Mouse (Mus musculus) adrenal gland, postnatal 25 days (tissue): ENCODE data around the gene Nup43. TPM values are rescaled to one million over a fixed set of nuclear protein-coding genes. Genes with fewer than 3 reads are reported as not detected.

ENCODE experiments used
- DNase-seq: peaks from one replicate; pipeline ENCODE4 v3.0.0; 2021; ENCODE audit warnings: mixed read lengths
- total RNA-seq: library from RNA; stranded (reverse); gene quantifications from 2 replicates; pipeline ENCODE4 v1.2.3, GENCODE M21; 2021

Gene Nup43
- total RNA-seq, 1 experiment from 2014 or later, result 12.0 TPM

DNA sequence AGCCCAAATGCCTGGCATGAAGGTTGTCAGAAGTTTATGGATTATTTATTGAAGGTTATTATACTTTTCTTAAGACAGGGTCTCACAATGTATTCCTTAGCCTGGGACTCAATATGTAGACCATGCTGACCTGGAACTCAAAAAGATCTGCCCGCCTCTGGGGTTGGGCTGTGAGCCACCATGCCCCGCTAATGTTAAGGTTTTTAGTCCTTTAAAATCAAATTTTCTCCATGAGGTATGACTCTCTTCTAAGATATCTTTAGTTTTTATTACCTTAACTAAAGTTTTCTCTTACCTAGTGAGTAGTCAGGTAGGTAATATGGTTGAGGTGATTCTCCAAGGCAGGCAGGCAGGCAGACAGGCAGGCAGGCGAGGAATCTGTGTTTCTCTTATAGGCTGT, 14.9 kb downstream of the Nup43 start:
- DNase-seq, result no peak

DNA sequence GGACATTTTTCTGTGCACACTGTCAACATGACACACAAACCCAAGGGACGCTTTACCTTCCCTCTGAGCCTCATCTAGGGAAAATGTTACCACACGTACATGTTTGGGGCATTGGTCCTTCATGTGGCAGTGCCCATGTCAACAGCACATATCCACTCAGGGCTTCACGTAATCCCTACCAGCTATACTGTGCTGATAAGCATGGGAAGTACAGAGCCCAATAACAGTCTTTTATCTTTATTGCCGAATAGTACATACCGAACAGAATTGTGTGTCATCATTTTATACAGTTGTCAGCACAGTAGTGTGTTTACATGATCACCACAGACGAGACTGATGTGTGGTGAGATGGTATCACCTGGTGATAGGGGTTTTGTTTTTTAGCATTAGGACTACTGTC, 19.6 kb downstream of the Nup43 start:
- no peak for DNase-seq

DNA sequence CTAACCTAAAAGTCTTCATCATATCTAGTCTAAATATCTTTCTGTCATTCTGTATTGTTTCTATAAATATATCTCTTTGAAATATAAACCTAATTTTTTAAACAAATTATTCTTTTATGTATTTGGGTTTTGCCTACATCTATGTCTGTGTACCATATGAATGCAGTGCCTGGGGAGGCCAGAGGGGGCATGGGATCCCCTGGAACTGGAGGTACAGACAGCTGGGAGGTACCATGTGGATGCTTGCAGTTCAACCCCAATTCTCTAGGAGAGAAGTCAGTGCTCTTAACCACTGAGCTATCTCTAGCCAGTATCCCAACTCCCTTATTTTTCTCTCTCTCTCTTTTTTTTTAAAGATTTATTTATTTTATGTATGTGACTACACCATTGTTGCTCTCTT, 28.0 kb downstream of the Nup43 start:
- DNase-seq, result no peak

DNA sequence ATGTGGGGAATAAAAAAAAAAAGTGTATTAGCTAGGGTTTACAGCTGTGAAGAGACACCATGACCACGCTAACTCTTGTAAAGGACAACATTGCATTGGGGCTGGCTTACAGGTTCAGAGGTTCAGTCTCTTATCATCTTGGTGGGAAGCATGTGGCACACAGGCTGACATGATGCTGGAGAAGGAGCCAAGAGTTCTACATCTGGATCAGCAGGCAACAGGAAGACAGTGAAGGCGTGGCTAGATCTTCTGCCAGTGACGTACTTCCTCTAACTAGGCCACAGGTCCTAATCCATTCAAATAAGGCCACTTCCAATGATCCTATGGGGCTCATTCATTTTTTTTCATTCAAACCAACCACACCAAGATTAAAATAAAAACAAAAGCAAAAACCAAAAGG, 32.8 kb downstream of the Nup43 start:
- DNase-seq, result no peak

DNA sequence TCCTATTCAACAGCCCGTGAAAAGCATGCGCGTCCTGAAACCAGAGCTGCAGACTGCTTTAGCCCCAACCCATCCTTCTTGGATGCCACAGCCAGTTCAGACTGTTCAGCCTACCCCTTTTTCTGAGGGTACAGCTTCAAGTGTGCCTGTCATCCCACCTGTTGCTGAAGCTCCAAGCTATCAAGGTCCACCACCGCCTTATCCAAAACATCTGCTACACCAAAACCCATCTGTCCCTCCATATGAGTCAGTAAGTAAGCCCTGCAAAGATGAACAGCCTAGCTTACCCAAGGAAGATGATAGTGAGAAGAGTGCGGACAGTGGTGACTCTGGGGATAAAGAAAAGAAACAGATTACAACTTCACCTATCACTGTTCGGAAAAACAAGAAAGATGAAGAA, 35.3 kb downstream of the Nup43 start:
- DNase-seq, result no peak

DNA sequence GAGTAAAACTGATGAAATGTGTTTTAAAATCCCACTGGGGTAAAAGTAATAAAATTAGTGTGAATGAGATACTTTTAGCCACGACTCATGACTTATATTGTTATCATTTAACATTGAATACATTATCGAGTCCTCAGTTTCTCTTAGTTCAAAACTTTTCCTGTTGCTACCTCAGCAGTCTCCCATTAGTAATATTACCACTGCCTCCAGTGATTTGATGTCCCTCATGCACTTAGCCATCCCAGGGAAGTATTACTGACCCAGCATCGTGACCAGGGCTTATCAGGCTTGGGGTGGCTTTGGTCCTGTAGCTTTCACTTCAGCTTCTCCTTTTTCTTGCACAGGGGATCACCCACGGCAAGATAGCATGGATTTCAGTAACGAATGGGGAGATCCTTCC, 42.8 kb downstream of the Nup43 start:
- no peak for DNase-seq

DNA sequence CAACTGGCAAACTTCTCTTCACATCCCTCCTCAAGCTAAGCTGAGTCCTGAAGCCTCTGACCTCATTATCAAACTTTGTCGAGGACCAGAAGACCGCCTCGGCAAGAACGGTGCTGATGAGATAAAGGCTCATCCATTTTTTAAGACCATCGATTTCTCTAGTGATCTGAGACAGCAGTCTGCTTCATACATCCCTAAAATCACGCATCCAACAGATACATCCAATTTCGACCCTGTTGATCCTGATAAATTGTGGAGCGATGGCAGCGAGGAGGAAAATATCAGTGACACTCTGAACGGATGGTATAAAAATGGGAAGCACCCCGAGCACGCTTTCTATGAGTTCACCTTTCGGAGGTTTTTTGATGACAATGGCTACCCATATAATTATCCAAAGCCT, 45.2 kb downstream of the Nup43 start:
- no peak for DNase-seq

DNA sequence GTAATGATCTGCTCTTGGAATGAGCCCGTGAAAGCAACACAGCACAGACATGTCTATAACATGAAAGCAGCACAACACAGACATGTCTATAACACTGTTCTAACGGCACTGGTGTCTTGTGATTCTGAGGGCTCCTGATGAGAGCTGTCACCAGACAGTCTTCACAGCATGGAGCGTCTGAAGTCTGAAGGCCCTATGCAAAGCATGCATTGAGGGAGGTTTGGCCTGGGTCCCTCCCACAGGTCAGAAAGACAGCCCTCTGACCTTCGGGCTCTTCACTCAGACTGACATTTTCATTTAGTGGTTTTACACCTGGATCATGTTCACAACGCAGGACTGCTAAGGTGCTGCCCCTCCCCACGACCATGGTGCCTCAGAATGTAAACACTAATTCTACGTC, 47.8 kb downstream of the Nup43 start:
- DNase-seq, result no peak

DNA sequence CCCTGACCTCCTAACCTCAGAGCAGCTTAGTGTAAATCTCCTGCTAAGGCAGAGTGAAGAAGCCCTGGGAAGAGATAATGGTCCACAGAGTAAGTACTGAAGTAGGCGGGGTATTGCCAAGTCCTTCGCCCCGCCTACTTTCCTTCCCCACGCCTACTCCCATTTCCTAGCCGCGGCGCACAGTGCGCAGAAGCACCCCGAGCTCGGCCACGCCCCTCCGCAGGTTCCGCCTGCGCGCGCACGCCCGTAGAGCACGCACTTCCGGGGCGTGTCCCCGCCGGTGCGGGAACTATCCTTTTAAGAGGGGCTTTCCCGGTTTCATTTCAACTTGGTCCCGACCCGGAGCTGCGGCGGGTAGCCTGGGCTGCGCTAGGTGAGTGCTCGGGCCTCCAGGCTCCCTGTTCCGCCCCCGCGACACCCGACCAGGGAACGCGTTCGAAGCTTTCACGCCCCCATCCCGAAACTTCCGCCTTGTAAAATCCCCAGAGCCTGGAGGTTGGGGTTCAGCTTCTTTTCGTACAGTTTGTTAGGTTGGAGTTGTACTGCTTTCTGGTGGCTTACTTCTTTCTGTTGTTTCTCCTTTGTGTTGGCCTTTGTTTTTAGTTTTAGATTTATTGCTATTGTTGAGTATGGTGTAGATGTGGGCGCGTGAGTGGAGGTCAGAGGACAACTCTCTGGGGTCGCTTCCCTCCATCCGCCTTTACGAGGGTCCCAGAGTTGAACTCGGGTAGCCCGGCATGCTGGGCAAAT, 58.6 kb downstream of the Nup43 start, which contains the start of gene Katna1:
Gene Katna1, plus strand, starts transcription at position 250 of the 750 bp plus-strand sequence.
- DNase-seq, result peak; percentile 94

DNA sequence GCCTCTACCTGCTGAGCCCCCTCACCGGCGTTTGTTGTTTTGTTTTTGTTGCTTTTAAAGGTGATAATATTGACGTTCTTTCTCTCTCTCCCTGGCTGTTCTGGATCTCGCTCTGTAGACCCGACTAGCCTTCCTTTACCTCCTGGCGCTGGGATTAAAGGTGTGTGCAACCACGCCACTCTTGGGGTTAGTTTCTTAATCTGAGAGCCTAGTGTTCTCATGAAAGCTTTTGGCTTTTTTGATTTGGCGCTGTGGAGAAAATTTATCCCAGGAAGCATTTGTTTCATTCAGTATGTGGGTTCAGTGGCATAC, 59.2 kb downstream of the Nup43 start:
- no peak for DNase-seq

DNA sequence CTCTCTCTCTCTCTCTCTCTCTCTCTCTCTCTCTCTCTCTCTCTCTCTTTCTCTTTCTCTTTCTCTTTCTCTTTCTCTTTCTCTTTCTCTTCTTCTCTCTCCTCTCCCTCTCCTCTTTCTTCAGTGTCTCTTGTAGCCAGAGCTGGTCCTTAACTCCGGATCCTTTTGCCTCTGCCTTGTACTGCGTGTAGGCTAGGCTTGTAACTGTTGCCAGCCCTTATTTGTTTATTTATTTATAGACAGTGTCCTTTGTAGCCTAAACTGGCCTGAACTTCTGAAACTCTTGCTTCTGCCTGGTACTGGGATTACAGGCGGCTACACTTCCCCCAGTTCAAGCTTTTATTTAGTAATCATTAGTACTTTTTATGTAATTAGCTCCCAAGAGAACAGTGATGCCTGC, 59.7 kb downstream of the Nup43 start:
- DNase-seq, result no peak

Other genes with a start within 250 kb of the Nup43 start
- gene Ulbp1, start 193.9 kb upstream of the Nup43 start, total RNA-seq, result 12.9 and 13.1 TPM in 2 replicates
- 16.6 and 19.9 TPM in 2 replicates for gene Lrp11, start 77.7 kb upstream of the Nup43 start, total RNA-seq
- gene Pcmt1, start 13.6 kb downstream of the Nup43 start, total RNA-seq, result 66.2 and 75.9 TPM in 2 replicates
- 57.5 and 59.5 TPM in 2 replicates for gene Lats1, start 13.7 kb downstream of the Nup43 start, total RNA-seq
- 35.2 and 36.7 TPM in 2 replicates for gene Katna1, start 58.5 kb downstream of the Nup43 start, total RNA-seq
- gene Ginm1, start 125.3 kb downstream of the Nup43 start, total RNA-seq, result 278 and 285 TPM in 2 replicates
- 25.2 and 30.3 TPM in 2 replicates for gene Ppil4, start 125.4 kb downstream of the Nup43 start, total RNA-seq
- 0.18 and 0.24 TPM in 2 replicates for gene Zc3h12d, start 165.0 kb downstream of the Nup43 start, total RNA-seq